9 mouse cellular contexts compared by ENCODE assay signal in genomic region chr6:125573189-125573928, GRCm38 (mm10). TPM values are rescaled to one million over a fixed set of nuclear protein-coding genes. Genes with fewer than 3 reads are reported as not detected.
DNase-seq lines count a peak whose midpoint lies in the region; ATAC-seq and TF ChIP-seq lines count a peak whose summit lies in the region.
"Had no signal": no experiment of that assay in that cellular context is flagged by ENCODE, and none has a peak within 500 bp of the region (broad histone marks: within the 10 kb centered on the region; RNA-seq: fewer than 3 reads in every experiment).

No protein-coding gene starts in this region.

- DNase-seq in cerebellum, adult 2 months: peak; percentile 27 to 44
- DNase-seq in cerebellum, adult 8-10 months: no peak
- peak; percentile 83 for DNase-seq in limb, embryonic 11.5 days (ENCODE audit: low spot score)
- peak; percentile 80 for DNase-seq in spleen, adult 12 weeks (ENCODE audit: low spot score)

- peak; percentile 89 for ATAC-seq in embryonic facial prominence, embryonic 13.5 days (ENCODE audit: insufficient number of reproducible peaks, insufficient read depth, low FRiP score, low TSS enrichment, low read depth)
- ATAC-seq in granulocyte monocyte progenitor cell, adult 5-6 weeks (replicated peaks; ENCODE audit: poor library complexity, severe bottlenecking): peak; percentile 88
- peak; percentile 98 for ATAC-seq in intestine, embryonic 16.5 days
- peak; percentile 94 for ATAC-seq in limb, embryonic 11.5 days (ENCODE audit: insufficient number of reproducible peaks, low FRiP score, low TSS enrichment, low read depth)
- peak; percentile 89 for ATAC-seq in midbrain, embryonic 12.5 days (ENCODE audit: low FRiP score, low read depth)

- no peak overlapping the region for H3K27ac ChIP-seq in cerebellum, adult 2 months (ENCODE audit: insufficient read depth, low read length)
- peak overlapping the region; percentile 87 for H3K27ac ChIP-seq in embryonic facial prominence, embryonic 13.5 days
- peak overlapping the region; percentile 88 for H3K27ac ChIP-seq in intestine, embryonic 16.5 days (ENCODE audit: low read length)
- H3K27ac ChIP-seq in limb, embryonic 11.5 days (replicated peaks; ENCODE audit: low read depth, low read length): 0 out of 2 replicates have a peak overlapping the region, but pooled peaks have one; percentile 12
- peak overlapping the region; percentile 27 for H3K27ac ChIP-seq in midbrain, embryonic 12.5 days (replicated peaks)

- no peak overlapping the region for H3K4me3 ChIP-seq in cerebellum, adult 2 months (replicated peaks; ENCODE audit: insufficient read depth, low read depth, low read length)
- peak overlapping the region; percentile 37 for H3K4me3 ChIP-seq in embryonic facial prominence, embryonic 13.5 days
- H3K4me3 ChIP-seq in intestine, embryonic 16.5 days (ENCODE audit: low read length): peak overlapping the region; percentile 38
- peak overlapping the region; percentile 22; the same call in 1 of the 2 replicates for H3K4me3 ChIP-seq in limb, embryonic 11.5 days (ENCODE audit: low read depth, low read length)
- H3K4me3 ChIP-seq in midbrain, embryonic 12.5 days: peak overlapping the region; percentile 32

- H3K4me1 ChIP-seq in cerebellum, adult 2 months (ENCODE audit: control insufficient read depth, insufficient read depth, low read length): peaks cover 16% of the 10 kb centered on the region; the same call in 1 of the 2 replicates
- peaks cover 22% of the 10 kb centered on the region for H3K4me1 ChIP-seq in embryonic facial prominence, embryonic 13.5 days
- peaks cover 24% of the 10 kb centered on the region for H3K4me1 ChIP-seq in intestine, embryonic 16.5 days (ENCODE audit: control insufficient read depth, insufficient read depth, low read length)
- H3K4me1 ChIP-seq in limb, embryonic 11.5 days (ENCODE audit: control insufficient read depth, insufficient read depth, low read length): peaks cover 4% of the 10 kb centered on the region
- H3K4me1 ChIP-seq in midbrain, embryonic 12.5 days: peaks cover 22% of the 10 kb centered on the region

- 21% methylated on average over 14 of the region's 14 CpGs for WGBS in cerebellum, adult 2 months
- WGBS in embryonic facial prominence, embryonic 13.5 days: 3% methylated on average over 14 of the region's 14 CpGs
- WGBS in intestine, embryonic 16.5 days: 2% methylated on average over 14 of the region's 14 CpGs
- WGBS in limb, embryonic 11.5 days: 4% methylated on average over 14 of the region's 14 CpGs
- WGBS in midbrain, embryonic 12.5 days: 6% methylated on average over 14 of the region's 14 CpGs

- H3K27me3 ChIP-seq in cerebellum, adult 2 months (ENCODE audit: control insufficient read depth, insufficient read depth, low read length): no peaks in the 10 kb centered on the region
- no peaks in the 10 kb centered on the region for H3K27me3 ChIP-seq in embryonic facial prominence, embryonic 13.5 days
- no peaks in the 10 kb centered on the region for H3K27me3 ChIP-seq in intestine, embryonic 16.5 days (replicated peaks; ENCODE audit: control insufficient read depth, insufficient read depth, low read length)
- H3K27me3 ChIP-seq in limb, embryonic 11.5 days (ENCODE audit: control insufficient read depth, insufficient read depth, low read length): no peaks in the 10 kb centered on the region
- no peaks in the 10 kb centered on the region; the same call in 1 of the 2 replicates for H3K27me3 ChIP-seq in midbrain, embryonic 12.5 days

- H3K9ac ChIP-seq in embryonic facial prominence, embryonic 13.5 days: peak overlapping the region; percentile 64
- peak overlapping the region; percentile 57 for H3K9ac ChIP-seq in intestine, embryonic 16.5 days (ENCODE audit: low read depth, low read length)
- H3K9ac ChIP-seq in limb, embryonic 11.5 days (ENCODE audit: low read length): peak overlapping the region; percentile 65
- H3K9ac ChIP-seq in midbrain, embryonic 12.5 days (replicated peaks): 0 out of 2 replicates have a peak overlapping the region, but pooled peaks have one; percentile 24

- TF ChIP-seq POLR2A in cerebellum, adult 2 months (IDR thresholded peaks at IDR 0.05; ENCODE audit: borderline replicate concordance, insufficient read depth, low read length): no peak

- no peaks in the 10 kb centered on the region for H3K36me3 ChIP-seq in embryonic facial prominence, embryonic 13.5 days
- no peaks in the 10 kb centered on the region for H3K36me3 ChIP-seq in intestine, embryonic 16.5 days (ENCODE audit: control insufficient read depth, insufficient read depth, low read length)
- no peaks in the 10 kb centered on the region for H3K36me3 ChIP-seq in limb, embryonic 11.5 days (ENCODE audit: control insufficient read depth, insufficient read depth, low read length)
- H3K36me3 ChIP-seq in midbrain, embryonic 12.5 days: no peaks in the 10 kb centered on the region
- H3K36me3 ChIP-seq: G1E had no signal

- TF ChIP-seq CTCF in cerebellum, adult 2 months (IDR thresholded peaks at IDR 0.05; ENCODE audit: borderline replicate concordance, insufficient read depth, low read depth, low read length): no peak

- no peaks in the 10 kb centered on the region for H3K9me3 ChIP-seq in embryonic facial prominence, embryonic 13.5 days
- H3K9me3 ChIP-seq in intestine, embryonic 16.5 days (ENCODE audit: control insufficient read depth, low read length): no peaks in the 10 kb centered on the region
- H3K9me3 ChIP-seq in limb, embryonic 11.5 days (ENCODE audit: control insufficient read depth, low read length): no peaks in the 10 kb centered on the region
- H3K9me3 ChIP-seq in midbrain, embryonic 12.5 days: no peaks in the 10 kb centered on the region

- H3K4me2 ChIP-seq in embryonic facial prominence, embryonic 13.5 days: peak overlapping the region; percentile 64
- peak overlapping the region; percentile 59 for H3K4me2 ChIP-seq in intestine, embryonic 16.5 days (ENCODE audit: low read depth, low read length)
- peak overlapping the region; percentile 62 for H3K4me2 ChIP-seq in limb, embryonic 11.5 days (ENCODE audit: low read depth, severe bottlenecking)
- peak overlapping the region; percentile 57 for H3K4me2 ChIP-seq in midbrain, embryonic 12.5 days (replicated peaks)

RNA-seq across cellular contexts. Expression of gene Vwf, which starts 26.8 kb away (rescaled TPM):
- 15.0 and 20.2 TPM in 2 replicates for polyA plus RNA-seq in cerebellum, adult 2 months (2012; rRNA removed)
- 5.0 and 5.4 TPM in 2 replicates for polyA plus RNA-seq in embryonic facial prominence, embryonic 13.5 days (2015; fragmentation: Nextera tagmentation; extraction: Ambion mirVana)
- total RNA-seq in granulocyte monocyte progenitor cell, adult 5-6 weeks (2014; fragmentation: Nextera tagmentation): 0.43 and 5.1 TPM in 2 replicates
- 0.10 and 0.39 TPM in 2 replicates for total RNA-seq in granulocyte monocyte progenitor cell, adult 5-6 weeks (2017)
- 7.0 and 8.6 TPM in 2 replicates for polyA plus RNA-seq in intestine, embryonic 16.5 days (2015; fragmentation: Nextera tagmentation; extraction: Ambion mirVana)
- polyA plus RNA-seq in limb, embryonic 11.5 days (2014; fragmentation: Nextera tagmentation; extraction: Ambion mirVana): 6.1 and 6.7 TPM in 2 replicates
- 11.3 and 15.3 TPM in 2 replicates for polyA plus RNA-seq in midbrain, embryonic 12.5 days (2016; fragmentation: Nextera tagmentation; extraction: Ambion mirVana)
